Mouse (Mus musculus) lung, postnatal 0 days (tissue): ENCODE results near the gene AI593442. TPM values are rescaled to one million over a fixed set of nuclear protein-coding genes. Genes with fewer than 3 reads are reported as not detected.

Experiments
- ATAC-seq: fragments of 200-750 bp; cut with Nextera tagmentation; 2 replicates; pipeline ENCODE4 v1.8.0; 2017; ENCODE audit warnings: moderate library complexity
- DNase-seq: peaks from one replicate; pipeline ENCODE4 v3.0.0-alpha.2; 2016; ENCODE audit warnings: low spot score
- H3K27ac ChIP-seq: fragments of 300-500 bp; sonication (generic); 2 replicates; pipeline ENCODE4 v1.5.1; 2014; ENCODE audit warnings: antibody characterized with exemption, mild to moderate bottlenecking, low read length, mixed read lengths
- H3K27me3 ChIP-seq: fragments of 300-500 bp; sonication (generic); replicated peaks from 2 replicates; pipeline ENCODE4 v1.6.1; 2014; ENCODE audit warnings: low read length, mixed read lengths; ENCODE audit not compliant: insufficient read depth
- H3K36me3 ChIP-seq: fragments of 300-500 bp; sonication (generic); 2 replicates; pipeline ENCODE4 v1.6.1; 2014; ENCODE audit warnings: low read length, mixed read lengths; ENCODE audit not compliant: insufficient read depth
- H3K4me1 ChIP-seq: fragments of 300-500 bp; sonication (generic); 2 replicates; pipeline ENCODE4 v1.6.1; 2014; ENCODE audit warnings: antibody characterized with exemption, low read depth, low read length, mixed read lengths; ENCODE audit not compliant: insufficient read depth
- H3K4me2 ChIP-seq: fragments of 300-500 bp; sonication (generic); replicated peaks from 2 replicates; pipeline ENCODE4 v1.6.1; 2014; ENCODE audit warnings: low read depth, mild to moderate bottlenecking, low read length, moderate library complexity, mixed read lengths
- H3K4me3 ChIP-seq: fragments of 300-500 bp; sonication (generic); 2 replicates; pipeline ENCODE4 v1.5.1; 2014; ENCODE audit warnings: low read depth, low read length
- H3K9ac ChIP-seq: fragments of 300-500 bp; sonication (generic); replicated peaks from 2 replicates; pipeline ENCODE4 v1.6.1; 2014; ENCODE audit warnings: low read depth, mild to moderate bottlenecking
- H3K9me3 ChIP-seq: fragments of 300-500 bp; sonication (generic); 2 replicates; pipeline ENCODE4 v1.6.1; 2016; ENCODE audit warnings: low read length, mixed read lengths
- CTCF ChIP-seq: IDR thresholded peaks from 2 replicates; pipeline ENCODE4 v1.5.1; 2016; ENCODE audit warnings: antibody characterized with exemption, mild to moderate bottlenecking
- EP300 ChIP-seq: IDR thresholded peaks from 2 replicates; pipeline ENCODE4 v1.6.1; 2016; ENCODE audit warnings: antibody characterized with exemption, mild to moderate bottlenecking, control low read depth
- WGBS: fragments of 180-500 bp; shearing (Covaris S2); extraction: QIAGEN DNeasy Blood & Tissue Kit; methylation state at CpG from one replicate; pipeline ENCODE4 v1.1.7; 2014; 5-methylcytosine and 5-hydroxymethylcytosine counted together
- polyA plus RNA-seq: library from polyadenylated mRNA; unstranded; fragments of >200 nt; fragmentation: Nextera tagmentation; extraction: Ambion mirVana; gene quantifications from 2 replicates; pipeline ENCODE4 v1.2.1, GENCODE M21; 2015

The AI593442 gene
- 2.2 and 2.5 TPM in 2 replicates for polyA plus RNA-seq

GRCm38 (mm10) chr9:52679362-52679947 lies at the start of gene AI593442:
Gene AI593442 (minus strand): TSS chr9:52679780.
- Histone ChIP-seq H3K36me3 (no peaks in the 10 kb centered on the region), H3K27ac (no peak within 1 kb of the TSS), H3K9ac (no peak within 1 kb of the TSS), H3K4me2 (peak within 1 kb of the TSS; percentile 43), H3K4me1 (no peaks in the 10 kb centered on the region), H3K27me3 (peaks cover 29% of the 10 kb centered on the region), H3K4me3 (peak within 1 kb of the TSS; percentile 24), H3K9me3 (no peaks in the 10 kb centered on the region)
- 2% methylated on average over 9 of the region's 27 CpGs for WGBS
- ATAC-seq = no peak
- DNase-seq = no peak
- TF ChIP-seq CTCF (no peak), EP300 (no peak)

- Histone ChIP-seq H3K27ac (no peak overlapping the region), H3K36me3 (no peaks in the 10 kb centered on the region), H3K4me2 (no peak overlapping the region), H3K27me3 (no peaks in the 10 kb centered on the region), H3K4me1 (no peaks in the 10 kb centered on the region), H3K4me3 (no peak overlapping the region), H3K9me3 (no peaks in the 10 kb centered on the region), H3K9ac (no peak overlapping the region)
- no peak for TF ChIP-seq EP300
- no peak for TF ChIP-seq CTCF
- DNase-seq (no peak), ATAC-seq (no peak)
- 62% methylated on average over 5 of the region's 5 CpGs for WGBS
Observed at GRCm38 (mm10) chr9:52728806-52729205, 49.2 kb upstream of the AI593442 start.

- ATAC-seq (no peak), DNase-seq (no peak)
- TF ChIP-seq EP300 = no peak
- no peak for TF ChIP-seq CTCF
- Histone ChIP-seq H3K4me2 (no peak overlapping the region), H3K9ac (no peak overlapping the region), H3K36me3 (no peaks in the 10 kb centered on the region), H3K27me3 (no peaks in the 10 kb centered on the region), H3K4me3 (no peak overlapping the region), H3K9me3 (no peaks in the 10 kb centered on the region), H3K27ac (no peak overlapping the region), H3K4me1 (no peaks in the 10 kb centered on the region)
- WGBS = 85% methylated on average over 1 of the region's 1 CpGs
Observed at GRCm38 (mm10) chr9:52722626-52723025, 43.0 kb upstream of the AI593442 start.

- Histone ChIP-seq H3K27ac (no peak overlapping the region), H3K9me3 (no peaks in the 10 kb centered on the region), H3K27me3 (no peaks in the 10 kb centered on the region), H3K4me1 (no peaks in the 10 kb centered on the region), H3K9ac (no peak overlapping the region), H3K36me3 (no peaks in the 10 kb centered on the region), H3K4me3 (no peak overlapping the region), H3K4me2 (no peak overlapping the region)
- ATAC-seq (no peak), DNase-seq (no peak)
- TF ChIP-seq EP300 = no peak
- no peak for TF ChIP-seq CTCF
- 46% methylated on average over 2 of the region's 2 CpGs for WGBS
Observed at GRCm38 (mm10) chr9:52719562-52719961, 40.0 kb upstream of the AI593442 start.

- no peak for ATAC-seq
- H3K9me3 ChIP-seq = no peaks in the 10 kb centered on the region
- H3K27me3 ChIP-seq = peaks cover 29% of the 10 kb centered on the region
- no peak overlapping the region for H3K9ac ChIP-seq
- no peak for DNase-seq
- no peak overlapping the region for H3K27ac ChIP-seq
- no peak overlapping the region for H3K4me3 ChIP-seq
- H3K4me2 ChIP-seq = no peak overlapping the region
- H3K36me3 ChIP-seq = no peaks in the 10 kb centered on the region
- no peak for TF ChIP-seq EP300
- no peak for TF ChIP-seq CTCF
- no peaks in the 10 kb centered on the region for H3K4me1 ChIP-seq
- 59% methylated on average over 5 of the region's 5 CpGs for WGBS
Observed at GRCm38 (mm10) chr9:52680036-52680435, 456 bp upstream of the AI593442 start.

GRCm38 (mm10) chr9:52678839-52679215 lies 753 bp downstream of the AI593442 start:
- DNase-seq = no peak
- ATAC-seq = no peak
- Histone ChIP-seq H3K9ac (no peak overlapping the region), H3K27me3 (peaks cover 29% of the 10 kb centered on the region), H3K9me3 (no peaks in the 10 kb centered on the region), H3K4me1 (no peaks in the 10 kb centered on the region), H3K4me2 (peak overlapping the region; percentile 43), H3K4me3 (peak overlapping the region; percentile 24; the same call in 1 of the 2 replicates), H3K27ac (no peak overlapping the region), H3K36me3 (no peaks in the 10 kb centered on the region)
- TF ChIP-seq CTCF (no peak), EP300 (no peak)
- 1% methylated on average over 10 of the region's 10 CpGs for WGBS
